Mouse (Mus musculus): ENCODE measurements around the gene Trim15.
A peak's percentile ranks its signal among the peaks of the same experiment; 100 is the strongest.

Gene Trim15

DNA sequence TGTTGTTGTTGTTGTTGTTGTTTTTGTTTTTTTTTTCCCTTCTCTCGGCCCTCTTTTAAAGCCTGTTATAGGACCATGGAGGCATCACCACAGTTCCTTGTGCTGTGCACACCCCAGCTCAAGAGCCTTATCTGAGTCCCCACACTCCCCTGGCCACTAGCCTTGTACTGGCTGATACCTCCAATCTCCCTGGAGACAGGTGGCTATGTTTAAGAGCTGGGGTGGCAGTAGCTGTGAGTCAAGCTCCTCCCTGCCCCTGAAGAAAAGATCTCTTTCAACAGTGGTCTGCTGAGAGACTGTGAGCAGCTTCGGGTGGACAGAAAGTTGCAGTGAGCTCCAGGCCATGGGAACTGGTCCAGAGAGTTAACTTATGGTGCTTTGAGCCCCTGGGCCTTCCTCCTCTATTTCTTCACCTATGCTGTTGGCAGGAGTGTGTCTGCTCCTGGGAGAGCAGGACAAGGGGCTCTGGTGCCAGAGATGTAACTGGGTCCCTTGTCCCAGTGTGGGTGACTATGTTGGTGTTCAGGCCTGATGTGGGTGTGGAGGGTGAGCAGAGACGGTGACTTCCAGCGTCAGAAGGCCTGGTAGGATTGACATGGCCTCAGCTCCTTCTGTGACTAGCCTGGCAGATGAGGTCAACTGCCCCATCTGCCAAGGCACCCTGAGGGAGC, 2.4 kb upstream of the Trim15 start, which contains the start of gene Trim10:
Gene Trim10 (plus strand): TSS at position 291 of the 671 bp plus-strand sequence.
- no peak for DNase-seq

DNA sequence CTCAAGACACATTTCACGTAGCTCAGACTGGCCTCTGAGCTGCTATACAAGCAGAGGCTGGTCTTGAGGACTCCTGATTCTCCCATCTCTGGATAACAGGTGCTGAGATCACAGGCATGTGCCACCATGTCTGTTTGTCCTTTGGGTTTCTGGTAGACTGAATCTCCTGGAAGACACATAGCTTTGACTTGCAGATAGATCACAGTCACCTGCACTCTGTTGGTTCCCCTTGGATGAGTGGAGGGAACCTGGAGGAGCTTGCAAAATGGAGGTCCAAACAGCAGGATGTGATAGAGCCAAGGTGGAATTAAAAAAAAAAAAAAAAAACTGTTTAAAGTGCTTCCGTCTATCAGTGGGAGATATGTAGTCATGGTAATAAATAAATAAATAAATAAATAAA, 1.8 kb upstream of the Trim15 start:
- no peak for DNase-seq

DNA sequence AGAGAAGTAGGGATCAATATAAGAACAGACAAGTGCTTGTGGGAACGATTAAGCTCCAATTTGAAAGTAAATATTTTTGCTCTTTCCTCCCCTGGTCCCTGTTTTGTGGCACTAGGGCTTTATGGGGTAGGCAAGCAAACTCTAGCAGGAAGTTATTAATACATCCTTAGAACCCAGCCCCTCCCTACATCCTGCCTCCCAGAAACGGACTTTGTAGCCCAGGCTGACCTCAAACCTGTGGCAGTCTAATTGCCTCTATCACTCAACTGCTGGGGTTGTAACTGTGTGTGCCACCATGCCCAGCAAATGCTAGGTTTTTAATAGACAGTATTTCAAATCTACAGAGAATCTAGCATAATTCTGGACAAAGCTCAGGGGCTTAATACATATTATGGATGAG, 5.3 kb downstream of the Trim15 start:
- DNase-seq, result no peak

- DNase-seq, result no peak
Measured at GRCm38 (mm10) chr17:36858181-36858580, 8.8 kb downstream of the Trim15 start.

DNA sequence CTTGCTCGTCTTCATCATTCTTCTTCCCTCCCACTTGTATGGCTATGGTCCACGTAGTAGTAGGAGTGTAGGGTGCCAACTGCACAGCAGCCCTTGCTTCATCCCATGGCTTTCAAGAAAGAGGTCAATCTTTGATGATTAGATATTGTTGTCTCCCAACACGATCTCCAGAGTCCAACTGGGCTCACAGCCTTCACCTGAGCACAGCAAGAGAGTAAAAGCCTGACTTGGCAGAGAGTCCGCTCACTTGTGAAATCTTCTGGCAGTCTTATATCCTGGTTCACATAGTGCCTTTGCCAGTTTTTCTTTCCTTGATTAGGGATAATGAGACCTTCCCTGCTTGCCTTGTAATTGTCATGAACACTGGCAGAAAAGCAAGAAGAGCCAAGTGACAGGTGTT, 10.8 kb downstream of the Trim15 start:
- no peak for DNase-seq

DNA sequence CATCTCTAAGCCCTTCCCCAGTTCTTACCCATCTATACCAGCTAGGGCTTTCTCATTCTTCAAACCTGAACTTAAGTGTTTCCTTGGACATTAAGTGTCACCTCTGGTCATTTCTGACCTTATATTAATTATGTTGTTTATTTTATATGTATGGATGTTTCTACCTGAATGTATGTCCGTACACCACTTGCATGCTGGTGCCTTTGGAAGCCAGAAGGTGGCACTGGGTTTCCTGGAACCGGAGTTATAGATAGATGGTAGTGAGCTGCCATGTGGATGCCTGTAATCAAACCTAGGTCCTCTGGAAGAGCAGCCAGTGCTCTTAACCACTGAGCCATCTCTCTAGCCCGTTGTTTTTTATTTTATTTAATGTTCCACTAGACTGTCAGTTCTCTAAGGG, 11.5 kb downstream of the Trim15 start:
- DNase-seq, result no peak

- DNase-seq, result no peak
Measured at GRCm38 (mm10) chr17:36851627-36852026, 15.4 kb downstream of the Trim15 start.

DNA sequence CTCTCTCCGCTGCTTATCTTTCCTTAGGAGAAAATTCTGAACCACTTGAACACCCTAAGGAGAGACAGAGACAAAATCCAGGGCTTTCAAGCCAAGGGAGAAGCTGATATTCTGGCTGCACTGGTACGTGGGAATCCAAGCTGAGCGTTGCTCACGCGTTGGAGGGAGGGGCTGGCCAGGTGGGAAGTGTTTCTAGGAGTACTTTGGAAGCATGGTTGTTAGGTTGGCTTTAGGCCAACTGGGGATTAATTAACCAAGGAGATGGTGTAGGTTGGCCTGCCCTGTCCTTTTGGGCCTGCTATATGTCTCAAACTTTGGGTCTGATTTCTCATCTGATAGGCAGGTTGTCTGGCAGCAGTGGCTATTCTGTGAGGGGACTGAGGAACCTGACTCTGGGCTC, 15.8 kb downstream of the Trim15 start:
- no peak for DNase-seq

DNA sequence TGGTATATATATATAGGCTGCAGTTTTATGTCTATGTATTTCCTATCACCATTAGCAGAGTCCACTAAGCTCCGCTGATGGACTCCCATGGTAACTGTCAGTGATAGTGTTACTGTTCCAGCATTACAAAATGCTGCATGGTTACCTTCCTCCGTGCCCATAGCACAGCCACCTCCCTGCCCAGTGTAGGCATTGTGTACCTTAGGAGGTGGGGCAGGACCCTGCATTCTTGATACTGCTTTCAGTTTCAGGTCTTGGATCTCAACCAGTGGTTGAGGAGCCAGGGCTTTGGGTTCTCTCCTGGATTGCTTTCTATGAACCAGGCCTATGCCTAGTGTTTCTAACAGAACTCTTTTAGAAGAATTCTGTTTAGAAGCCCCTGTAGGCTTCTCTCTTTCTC, 17.0 kb downstream of the Trim15 start:
- no peak for DNase-seq

- DNase-seq, result no peak
Measured at GRCm38 (mm10) chr17:36848911-36849310, 18.1 kb downstream of the Trim15 start.

- DNase-seq, result no peak
Measured at GRCm38 (mm10) chr17:36844725-36845124, 22.3 kb downstream of the Trim15 start.

DNA sequence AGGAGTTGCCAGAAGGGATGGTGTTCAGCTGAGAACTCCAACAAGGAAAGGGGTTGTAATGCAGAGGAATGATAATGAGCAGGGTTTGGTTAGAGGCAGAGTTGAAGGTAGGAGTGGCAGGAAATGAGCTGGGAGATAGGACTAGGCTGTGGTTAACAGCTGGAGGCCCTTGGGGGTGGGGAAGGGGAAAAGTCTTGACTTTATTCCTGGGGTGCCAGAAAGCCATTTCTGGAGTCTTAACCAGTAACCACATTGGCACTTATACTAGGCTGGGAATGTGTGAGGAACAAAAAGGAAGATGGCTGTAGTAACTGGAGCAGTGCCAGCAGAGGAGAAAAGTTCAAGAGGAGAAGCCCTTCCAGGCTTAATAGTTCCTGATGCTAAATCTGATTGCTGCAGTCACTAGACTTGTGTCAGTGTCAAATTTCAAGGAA, 22.7 kb downstream of the Trim15 start:
- no peak for DNase-seq

GRCm38 (mm10) chr17:36843696-36844095, 23.3 kb downstream of the Trim15 start:
- DNase-seq, result no peak

DNA sequence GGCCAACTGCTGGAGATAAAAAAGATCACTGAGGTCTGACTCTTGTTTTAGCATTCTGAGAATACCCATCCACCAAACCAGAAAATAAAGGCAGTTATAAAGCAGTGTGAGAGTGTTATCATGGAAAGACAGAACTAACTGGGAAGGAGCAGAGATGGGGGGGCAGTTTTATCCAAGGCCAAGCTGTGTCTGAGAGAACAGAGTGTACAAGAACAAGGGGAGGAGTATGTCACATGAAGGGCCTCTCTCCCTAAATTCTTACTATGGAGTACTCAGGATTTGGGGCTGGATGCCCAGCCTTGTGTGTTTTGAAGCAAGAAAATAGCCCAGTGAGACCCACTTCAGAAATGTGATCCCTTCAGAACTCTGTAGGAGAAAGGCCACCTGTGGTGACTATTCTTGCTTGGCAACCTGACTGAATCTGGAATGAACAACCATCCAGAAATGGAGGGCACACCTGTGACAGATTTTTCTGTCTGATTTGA, 26.0 kb downstream of the Trim15 start:
- DNase-seq, result no peak

GRCm38 (mm10) chr17:36839931-36840330, 27.1 kb downstream of the Trim15 start:
- DNase-seq, result no peak

- no peak for DNase-seq
Measured at GRCm38 (mm10) chr17:36839001-36839400, 28.0 kb downstream of the Trim15 start.

DNA sequence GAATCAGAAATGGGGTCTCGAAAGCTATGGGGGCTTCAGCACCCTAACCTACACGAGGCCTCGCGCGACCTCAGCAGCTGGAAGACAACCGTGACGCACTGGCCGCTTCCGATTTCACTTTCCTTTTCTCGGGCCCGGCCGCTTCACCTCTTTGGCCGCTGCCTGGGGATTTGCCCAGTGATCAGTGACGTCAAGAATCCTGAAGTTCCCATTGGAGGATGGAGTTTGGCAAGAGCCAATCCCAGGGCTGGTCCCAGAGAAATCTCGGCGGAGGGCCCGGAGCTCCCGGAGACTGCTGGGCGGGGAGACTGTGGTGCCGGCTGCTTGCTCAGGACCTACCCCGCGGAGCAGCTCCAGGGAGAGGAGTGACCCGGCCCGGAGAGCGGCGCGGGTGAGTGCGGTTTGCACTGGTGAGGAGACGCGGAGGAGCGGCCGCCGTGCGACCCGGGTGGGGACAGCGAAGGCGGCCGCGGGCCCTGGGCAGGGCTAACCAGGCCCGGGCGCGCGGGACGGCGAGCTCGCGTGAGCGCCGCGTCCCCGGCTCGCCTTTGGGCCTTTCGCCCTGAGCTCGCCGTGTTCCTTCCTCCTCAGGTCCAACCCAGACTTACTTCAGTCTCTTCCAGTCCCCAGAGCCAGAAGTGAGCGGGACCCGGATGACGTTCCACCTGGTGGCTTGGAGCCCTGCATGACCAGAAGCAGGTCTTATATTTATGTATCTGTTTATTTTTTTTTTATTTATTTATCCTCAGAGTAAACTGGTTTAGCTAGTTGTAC, 29.9 kb downstream of the Trim15 start, which contains the start of gene Trim26:
Gene Trim26 (plus strand): TSS at position 261 of the 774 bp plus-strand sequence.
- peak; percentile 97 to 98 for DNase-seq

DNA sequence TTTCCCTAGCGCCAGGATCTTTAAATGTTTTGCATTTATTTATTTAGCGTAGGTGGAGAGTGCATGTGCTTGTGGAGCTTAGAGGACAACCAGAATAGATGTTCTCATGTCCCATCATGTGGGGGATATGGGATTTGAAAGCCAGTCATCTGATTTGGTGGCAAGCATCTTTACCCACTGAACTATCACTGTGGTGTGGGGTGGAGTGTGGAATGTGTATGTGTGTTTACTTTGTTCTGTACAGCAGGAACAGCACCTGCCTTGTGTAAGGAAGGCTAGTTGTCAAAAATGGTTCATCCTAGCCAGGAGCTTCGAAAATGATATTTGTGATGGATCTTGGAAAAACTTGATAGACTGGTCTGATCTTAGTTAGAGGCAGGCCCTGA, 30.6 kb downstream of the Trim15 start:
- no peak for DNase-seq

DNA sequence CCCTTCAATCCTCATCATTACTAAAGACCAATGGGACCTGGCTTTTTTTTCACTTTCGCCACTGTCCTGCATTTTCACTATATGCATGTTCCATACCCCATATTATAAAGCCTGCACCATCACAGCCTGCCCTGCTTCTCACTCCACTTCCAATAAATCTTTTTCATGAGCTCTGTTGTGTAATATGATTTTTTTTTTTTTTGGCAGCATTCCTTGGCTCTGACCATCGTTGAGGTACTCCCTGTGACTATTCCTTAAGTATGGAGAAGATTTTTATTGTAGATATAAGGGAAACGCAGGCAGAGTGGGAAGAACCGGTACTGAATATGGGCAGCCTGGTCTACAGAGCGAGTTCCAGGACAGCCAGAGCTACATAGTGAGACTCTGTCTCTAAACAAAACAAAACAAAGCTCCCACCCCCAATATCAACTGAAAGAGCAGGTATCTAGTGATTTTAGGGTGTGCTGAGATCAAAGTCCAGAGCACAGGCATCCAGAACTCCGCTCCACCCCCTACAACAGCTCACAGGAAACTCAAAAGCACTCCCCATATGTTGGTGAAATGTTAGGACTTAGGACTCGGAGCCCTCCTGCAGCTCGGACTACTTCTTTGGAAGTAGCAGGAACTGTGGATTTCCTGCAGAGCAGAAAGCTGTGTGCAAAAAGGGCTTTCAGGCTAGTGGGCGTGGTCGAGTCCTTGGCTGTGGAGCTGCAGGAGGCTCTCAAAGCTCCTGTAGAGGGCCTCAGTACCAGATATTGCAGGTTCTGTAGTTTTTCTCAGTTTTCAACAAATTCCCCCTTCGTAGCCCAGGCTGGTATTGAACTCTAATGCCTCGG, 31.2 kb downstream of the Trim15 start:
- peak; percentile 30 to 65 for DNase-seq

DNA sequence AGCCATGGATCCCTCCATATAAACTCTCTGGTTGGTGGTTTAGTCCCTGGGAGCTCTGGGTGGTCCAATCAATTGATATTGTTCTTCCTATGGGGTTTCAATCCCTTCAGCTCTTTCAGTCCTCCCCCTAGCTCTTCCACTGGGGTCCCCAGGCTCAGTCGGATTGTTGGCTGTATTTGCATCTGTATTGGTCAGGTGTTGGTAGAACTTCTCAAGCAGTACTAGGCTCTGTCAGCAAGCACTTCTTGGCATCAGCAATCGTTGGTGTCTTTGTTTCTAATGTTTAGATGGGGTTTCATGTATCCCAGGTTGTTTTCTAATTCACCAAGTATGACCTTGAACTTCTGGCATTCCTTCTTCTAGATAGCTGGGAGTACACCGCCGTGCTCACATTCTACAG, 34.3 kb downstream of the Trim15 start:
- no peak for DNase-seq

DNA sequence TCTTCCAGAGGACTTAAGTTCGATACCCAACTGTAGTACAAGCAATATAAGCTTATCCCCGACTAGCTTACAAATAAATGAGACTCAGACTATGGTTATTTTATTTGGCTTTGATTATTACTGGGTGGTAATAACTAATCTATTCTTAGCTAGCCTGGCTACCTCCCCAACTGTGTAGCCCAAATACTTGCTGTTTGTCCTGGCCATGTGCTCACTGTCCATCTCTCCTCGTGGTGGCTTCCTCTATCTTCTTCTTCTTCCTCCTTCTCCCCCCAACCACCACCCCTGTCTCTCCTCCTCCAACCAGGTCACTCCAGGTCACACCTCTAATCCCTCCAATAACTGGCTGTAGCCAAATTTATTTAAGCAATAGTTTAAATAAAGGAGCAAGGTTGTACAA, 36.5 kb downstream of the Trim15 start:
- no peak for DNase-seq

- DNase-seq, result no peak
Measured at GRCm38 (mm10) chr17:36828488-36828887, 38.5 kb downstream of the Trim15 start.

DNA sequence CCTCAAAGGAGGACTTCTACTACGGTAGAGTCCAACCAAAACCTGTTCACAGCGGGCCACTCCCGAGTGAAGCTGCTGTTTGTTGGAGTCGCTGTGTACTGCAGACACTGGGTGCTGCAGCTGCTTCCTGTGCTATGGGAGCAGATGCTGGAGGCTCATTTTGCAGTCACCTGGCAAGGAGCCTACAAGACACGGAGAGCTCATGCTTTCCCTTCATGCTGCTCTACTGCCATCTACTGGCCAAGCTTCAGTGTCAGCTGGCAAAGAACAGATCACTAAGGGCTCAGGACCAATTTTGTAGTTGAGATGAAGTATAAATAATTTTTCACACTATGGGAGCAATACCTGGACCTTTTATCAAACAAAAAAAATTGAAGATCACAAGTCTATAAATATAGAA, 41.0 kb downstream of the Trim15 start:
- peak; percentile 81 to 91 for DNase-seq
